Mouse (Mus musculus): ENCODE results near the gene Zfp987. TPM values are rescaled to one million over a fixed set of nuclear protein-coding genes. Genes with fewer than 3 reads are reported as not detected.

Gene Zfp987
- polyA plus RNA-seq (2014; fragmentation: Illumina TruSeq; extraction: RNeasy Lipid Tissue Mini Kit (QIAGEN cat#74804)): 5.0 TPM

GRCm38 (mm10) chr4:146096998-146097397 lies at the start of gene Zfp987:
Gene Zfp987, plus strand, starts transcription at chr4:146097298.

GRCm38 (mm10) chr4:146156524-146156923 lies 59.4 kb downstream of the Zfp987 start, which contains the start of gene Zfp600:
Gene Zfp600, plus strand, starts transcription at chr4:146156824.

Other genes starting within 250 kb of the Zfp987 start
- gene Zfp986, start 228.5 kb upstream of the Zfp987 start, polyA plus RNA-seq (2014; fragmentation: Illumina TruSeq; extraction: RNeasy Lipid Tissue Mini Kit (QIAGEN cat#74804)): not detected
- 1.2 TPM for gene Zfp600, start 59.5 kb downstream of the Zfp987 start, polyA plus RNA-seq (2014; fragmentation: Illumina TruSeq; extraction: RNeasy Lipid Tissue Mini Kit (QIAGEN cat#74804))

Data from ovary, adult 10 weeks (tissue).